Mouse (Mus musculus): ENCODE measurements around the gene Gm28048.

DNA sequence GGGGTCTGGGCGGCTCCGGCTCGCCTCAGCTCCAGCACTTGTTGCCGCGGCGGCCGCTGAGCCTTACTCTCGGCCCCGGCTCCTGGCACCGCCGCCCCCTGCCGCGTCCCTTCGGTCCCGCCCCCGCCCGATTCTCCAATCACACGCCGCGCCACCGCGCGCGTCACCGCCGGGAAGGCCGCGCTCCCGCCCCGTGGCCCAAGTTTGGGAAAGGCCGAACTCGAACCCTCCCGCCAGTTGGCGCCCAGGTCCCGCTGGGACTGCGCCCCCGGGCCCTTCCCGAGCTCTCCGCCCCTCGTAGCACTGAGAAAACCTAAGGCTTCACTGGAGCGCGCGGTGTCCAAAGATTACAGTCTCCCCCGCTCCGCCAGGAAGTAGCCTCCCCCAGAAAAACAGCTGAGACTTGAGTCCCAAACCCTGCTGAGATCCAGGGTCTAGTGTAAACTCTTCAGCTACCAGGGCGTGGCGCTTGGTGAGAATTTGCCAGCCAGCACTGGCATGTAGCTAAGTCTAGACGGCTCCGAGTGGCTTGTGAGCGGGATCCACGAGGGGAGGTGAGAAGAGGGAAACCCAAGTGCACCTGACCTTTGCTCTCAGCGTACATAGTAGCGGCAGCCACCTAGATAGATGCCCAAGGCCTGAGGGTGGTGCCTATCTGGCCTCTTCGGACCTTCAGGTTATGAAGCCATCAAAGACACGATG, 122.1 kb downstream of the Gm28048 start:
- TF ChIP-seq CTCF (IDR thresholded peaks at IDR 0.05; ENCODE audit: low read depth) (peak; percentile 49), EP300 (optimal IDR thresholded peaks at IDR 0.05) (no peak)
